Mouse (Mus musculus) cerebellum, adult 9-11 months (tissue): ENCODE results near the gene Cyp3a13.
A peak's percentile ranks its signal among the peaks of the same experiment; 100 is the strongest.
"Not testable (repeated sequence)": the region's sequence is repeated elsewhere in the genome, so short reads cannot be mapped to it uniquely, and the experiment has no call there.

Experiments
- DNase-seq: peaks from one replicate; pipeline ENCODE4 v3.0.0; 2022

Cyp3a13 gene

DNA sequence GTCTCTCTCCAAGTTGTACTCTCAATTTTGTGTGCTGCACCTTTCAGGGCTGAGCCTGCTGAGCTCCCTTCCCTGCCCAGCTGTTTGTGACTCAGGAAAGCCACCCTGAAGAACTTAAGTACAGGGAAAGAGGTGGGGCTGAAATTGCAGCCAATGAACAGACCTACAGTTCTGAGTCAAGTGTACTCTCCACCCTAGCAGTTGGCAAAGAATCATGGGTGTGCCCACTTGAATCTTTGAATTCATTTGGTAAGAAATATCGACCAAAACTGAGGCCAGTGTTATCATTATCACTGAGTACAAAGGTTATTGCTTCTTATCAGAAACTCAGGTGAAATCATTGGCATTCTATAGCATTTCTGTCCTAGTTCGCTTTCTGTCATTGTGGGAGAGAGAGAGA is at the start of gene Cyp3a13:
Cyp3a13 (minus strand) TSS at position 88 of the 400 bp plus-strand sequence.
- no peak for DNase-seq

DNA sequence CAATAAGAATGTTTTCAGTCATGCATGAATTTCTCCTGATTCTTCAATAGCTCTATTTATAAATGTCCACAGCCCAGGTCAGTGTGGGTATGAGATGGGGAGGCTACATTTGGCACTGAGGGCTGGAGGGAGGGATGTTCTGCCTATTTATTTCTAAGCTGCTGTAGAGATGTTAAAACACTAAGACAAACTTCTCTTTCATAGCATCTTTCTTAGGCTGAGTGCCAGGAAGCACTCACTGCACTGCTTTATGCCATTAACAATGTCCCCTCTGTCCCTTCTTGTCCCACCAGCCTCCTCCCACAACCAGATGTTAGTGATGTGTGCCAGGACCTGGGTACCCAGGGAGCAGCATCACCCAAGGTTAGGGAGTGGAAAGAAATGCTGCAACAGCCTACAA is 45.1 kb upstream of the Cyp3a13 start:
- peak; percentile 27 for DNase-seq

DNA sequence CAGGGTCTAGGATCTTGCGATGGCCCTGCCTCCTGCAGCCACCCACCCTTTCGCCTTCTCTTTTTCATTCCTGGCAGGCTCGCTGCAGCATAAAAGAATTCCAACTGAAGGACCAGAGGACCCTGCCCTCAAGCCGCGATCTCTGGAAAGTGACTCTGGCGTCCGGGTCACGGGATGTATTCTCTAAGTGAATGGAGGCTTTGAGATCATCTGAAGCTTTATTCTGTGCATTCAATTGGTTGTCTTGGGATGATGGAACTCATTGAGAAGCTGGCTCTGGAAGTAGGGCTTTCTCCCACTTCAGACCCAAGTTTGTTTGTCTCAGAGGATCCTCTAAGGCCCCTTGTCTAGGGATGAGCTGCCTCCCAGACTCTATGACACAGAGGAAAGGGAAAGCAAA is 41.5 kb upstream of the Cyp3a13 start, which contains the start of gene Gjc3:
Gjc3 (minus strand) TSS at position 154 of the 400 bp plus-strand sequence.
- DNase-seq = peak; percentile 9

DNA sequence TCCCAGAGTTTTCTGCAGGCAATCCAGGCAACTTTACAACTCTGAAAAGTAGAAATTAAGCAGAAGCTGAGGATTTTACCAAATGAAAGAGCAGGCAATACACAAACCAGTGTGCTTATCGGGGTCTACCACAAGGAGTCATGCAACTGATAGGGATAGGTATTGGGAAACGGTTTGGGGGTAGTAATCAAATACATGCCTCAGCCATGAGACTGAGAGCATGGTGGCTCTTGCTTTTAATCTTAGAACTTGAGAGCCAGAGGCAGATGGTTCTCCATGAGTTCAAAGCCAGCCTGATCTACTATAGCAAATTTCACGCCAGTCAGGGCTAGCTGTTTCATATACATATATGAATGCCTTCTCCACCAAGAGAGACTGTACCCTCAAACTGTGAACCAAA is 35.0 kb upstream of the Cyp3a13 start:
- DNase-seq = no peak

DNA sequence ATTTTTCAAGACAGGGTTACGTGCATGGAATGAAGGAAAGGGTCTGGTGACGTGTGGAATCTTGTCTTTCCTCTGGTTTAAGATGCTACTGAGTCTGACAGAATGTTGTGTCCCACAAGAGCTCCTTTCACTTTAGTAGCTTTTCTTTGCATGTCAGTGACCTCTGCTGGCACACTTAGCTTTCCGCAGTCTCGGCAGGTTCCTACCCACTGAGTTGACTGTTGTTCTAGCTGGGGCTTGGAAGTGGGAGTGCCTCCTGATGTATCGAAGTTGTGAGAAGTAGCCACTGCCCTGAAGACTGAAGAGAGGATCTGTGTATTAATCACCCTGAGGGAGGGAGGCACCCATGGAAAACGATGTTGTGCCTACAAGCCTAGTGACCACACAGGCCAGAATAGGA is 29.8 kb upstream of the Cyp3a13 start:
- peak; percentile 12 for DNase-seq

DNA sequence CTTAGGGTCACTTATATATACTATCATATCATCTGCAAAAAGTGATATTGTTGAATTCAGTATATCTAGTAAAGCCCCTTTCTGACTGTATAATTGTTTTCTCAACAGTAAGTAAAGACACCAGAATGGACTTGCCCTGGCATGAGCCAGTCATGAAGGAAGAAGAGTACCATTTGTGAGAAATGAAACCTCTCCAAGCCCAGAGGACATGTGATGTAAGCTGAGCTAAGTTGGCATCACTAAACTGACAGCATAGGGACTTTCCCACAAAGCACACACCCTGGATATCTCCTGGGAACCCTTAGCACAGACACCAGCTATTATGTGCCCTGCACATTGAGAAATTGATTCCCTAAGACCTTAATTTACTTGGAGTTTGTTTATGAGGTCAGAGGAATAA is 25.9 kb upstream of the Cyp3a13 start:
- DNase-seq = no peak

DNA sequence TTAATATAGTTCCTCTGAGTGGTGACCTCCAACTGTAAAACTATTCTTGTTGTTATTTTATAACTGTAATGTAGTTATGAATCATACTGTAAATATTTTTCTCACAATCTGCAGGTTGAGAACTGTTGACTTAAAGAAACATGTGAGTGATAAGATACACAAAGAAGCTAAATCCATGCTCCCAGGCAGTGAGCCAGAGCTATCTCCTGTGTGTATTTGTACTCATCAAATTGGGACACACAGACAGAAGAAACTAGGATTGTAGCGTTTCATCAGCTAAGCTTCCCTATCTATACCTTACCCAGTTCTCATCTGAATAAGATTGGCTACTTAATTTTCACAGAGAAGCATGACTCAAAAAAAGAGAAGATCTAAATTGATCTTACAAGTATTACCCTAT is 21.7 kb upstream of the Cyp3a13 start:
- DNase-seq = no peak

DNA sequence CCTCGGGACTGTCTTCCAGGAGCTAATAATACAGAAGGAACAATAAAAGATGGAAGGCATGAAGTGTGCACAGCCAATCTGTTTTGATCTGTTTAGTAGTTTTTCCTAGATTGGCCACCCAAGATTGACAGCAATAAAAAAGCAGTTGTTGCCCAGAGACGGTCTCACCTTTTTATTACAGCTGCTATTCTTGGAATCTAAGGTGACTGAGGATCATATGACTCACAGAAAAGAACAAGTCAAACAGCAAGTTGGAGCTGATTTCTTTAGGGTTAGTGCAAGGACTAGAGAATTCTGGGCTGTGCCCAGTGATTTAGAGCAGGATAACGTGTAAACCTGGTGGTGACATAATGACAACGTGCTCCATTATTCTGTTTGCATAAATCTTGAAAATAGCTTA is 19.5 kb upstream of the Cyp3a13 start:
- no peak for DNase-seq

DNA sequence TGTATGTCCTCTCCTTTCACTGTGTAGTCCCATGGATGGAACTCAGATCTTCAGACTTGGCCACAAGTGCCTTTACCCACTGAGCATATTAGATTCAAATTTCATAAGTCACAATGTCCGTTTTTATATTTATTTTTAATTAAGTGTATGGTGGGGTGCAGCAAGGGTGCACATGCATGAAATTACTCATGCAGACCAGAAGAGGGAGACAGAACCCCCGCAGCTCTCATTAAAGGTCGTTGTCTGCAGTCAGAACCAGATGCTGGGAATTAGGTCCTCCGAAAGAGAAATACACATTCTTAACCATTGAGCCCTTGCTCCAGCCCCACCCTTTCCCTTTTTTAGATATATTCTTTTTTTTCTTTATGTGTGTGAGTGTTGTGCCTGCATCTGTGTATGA is 15.8 kb upstream of the Cyp3a13 start:
- no peak for DNase-seq

DNA sequence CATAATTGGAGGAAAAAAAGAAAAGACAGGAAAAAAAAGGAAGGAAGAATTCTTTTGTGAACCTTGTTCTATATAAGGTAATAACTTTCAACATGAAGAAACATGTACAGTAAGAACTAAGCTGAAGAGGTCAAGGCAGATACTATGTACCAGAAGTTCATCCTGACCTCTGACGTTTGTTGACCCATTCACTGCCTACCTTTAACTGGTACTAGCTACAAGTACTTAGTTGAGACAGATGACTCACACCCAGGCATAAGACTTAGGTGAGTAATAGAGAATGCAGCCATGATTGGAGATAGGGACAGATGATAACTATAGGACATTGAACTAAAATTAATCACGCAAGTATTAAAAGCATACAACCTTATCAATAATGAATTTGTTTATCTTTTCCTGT is 15.1 kb upstream of the Cyp3a13 start:
- DNase-seq = no peak

DNA sequence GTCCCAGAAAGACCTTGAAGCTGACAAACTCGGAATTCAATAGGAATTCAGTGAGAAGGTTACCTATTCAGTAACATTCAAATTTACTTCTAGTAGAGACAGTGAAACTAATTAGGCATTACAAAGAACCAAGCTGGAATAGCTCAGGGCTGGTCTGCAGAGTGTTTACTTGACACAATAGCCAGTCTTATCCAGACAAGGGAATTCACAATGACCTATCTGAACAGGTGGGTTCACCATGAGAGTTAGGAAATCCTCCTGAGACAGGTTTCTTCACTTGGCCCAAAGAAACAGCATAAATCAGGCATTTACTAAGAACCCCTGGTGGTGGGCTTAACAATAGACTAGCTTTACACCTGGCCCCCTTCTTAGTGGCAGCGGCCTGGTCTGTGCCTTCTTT is 12.5 kb upstream of the Cyp3a13 start:
- DNase-seq = not testable (repeated sequence)

DNA sequence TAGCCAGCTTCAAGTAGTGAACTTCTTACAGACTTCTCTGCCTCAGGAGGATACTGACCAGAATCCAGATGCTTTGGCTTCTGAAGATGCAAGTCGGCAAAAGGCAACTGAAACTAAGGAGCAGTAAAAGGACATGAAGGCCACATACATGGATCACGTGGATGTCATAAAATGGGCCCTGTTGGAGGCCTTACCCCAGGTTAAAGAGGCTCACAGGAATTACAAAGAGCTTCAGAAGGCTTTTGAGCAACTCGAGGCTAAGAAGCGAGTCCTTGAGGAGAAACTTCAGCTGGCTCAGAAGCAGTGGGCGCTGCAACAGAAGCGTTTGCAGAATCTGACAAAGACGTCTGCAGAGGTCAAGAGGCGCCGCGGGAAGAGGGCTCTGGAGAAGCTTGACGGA is 7.0 kb upstream of the Cyp3a13 start:
- no peak for DNase-seq

DNA sequence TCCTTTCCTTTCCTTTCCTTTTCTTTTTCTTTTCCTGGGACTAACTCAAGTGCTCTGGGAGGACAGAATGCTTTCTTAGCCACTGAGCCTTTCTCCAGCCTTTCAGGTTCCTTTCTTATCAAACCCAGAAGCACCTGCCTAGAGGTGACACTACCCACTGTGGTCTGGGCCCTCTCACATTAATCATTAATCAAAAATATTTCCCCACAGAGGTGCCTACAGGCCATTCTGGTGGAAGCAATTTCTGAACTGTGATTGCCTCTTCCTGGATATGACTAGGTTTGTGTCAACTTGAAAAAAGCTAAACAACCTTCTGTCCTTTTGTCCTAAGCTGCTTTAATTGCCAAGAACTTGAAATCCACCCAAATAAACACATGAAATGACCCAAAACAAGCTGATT is 752 bp upstream of the Cyp3a13 start:
- no peak for DNase-seq

DNA sequence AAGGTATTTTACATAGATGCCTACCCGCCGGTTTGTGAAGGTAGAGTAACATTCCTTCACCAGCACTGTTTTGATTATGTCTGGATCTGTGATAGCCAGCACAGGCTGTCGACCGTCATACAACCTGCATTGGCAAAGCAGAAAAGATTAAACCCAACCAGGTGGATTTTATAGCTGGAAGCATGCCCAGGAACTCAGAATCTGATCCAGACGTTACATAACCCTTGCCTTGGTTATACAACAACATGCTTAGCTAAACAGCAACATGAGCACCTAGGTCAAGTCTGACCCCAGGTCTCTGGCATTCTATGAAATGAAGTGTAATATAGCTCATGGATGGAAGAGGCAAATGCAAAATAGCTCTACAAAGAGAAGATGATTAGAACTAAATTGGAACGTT is 5.9 kb downstream of the Cyp3a13 start:
- peak; percentile 77 for DNase-seq

DNA sequence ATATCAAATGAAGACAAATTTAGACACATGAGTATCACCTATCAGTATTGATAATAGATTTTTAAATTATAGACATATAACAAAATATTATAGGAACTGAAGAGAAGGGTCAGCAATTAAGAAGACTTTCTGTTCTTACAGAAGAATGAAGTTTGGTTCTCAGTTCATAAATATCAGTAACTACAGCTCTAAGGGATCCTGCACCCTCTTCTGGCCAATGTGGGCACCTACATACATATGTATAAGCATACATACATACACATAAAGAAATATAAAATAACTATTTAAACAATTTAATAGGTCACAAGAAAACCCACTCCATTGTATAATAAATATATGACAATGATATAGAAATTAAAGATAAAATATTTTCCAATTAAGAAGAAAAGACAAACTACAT is 6.9 kb downstream of the Cyp3a13 start:
- no peak for DNase-seq

DNA sequence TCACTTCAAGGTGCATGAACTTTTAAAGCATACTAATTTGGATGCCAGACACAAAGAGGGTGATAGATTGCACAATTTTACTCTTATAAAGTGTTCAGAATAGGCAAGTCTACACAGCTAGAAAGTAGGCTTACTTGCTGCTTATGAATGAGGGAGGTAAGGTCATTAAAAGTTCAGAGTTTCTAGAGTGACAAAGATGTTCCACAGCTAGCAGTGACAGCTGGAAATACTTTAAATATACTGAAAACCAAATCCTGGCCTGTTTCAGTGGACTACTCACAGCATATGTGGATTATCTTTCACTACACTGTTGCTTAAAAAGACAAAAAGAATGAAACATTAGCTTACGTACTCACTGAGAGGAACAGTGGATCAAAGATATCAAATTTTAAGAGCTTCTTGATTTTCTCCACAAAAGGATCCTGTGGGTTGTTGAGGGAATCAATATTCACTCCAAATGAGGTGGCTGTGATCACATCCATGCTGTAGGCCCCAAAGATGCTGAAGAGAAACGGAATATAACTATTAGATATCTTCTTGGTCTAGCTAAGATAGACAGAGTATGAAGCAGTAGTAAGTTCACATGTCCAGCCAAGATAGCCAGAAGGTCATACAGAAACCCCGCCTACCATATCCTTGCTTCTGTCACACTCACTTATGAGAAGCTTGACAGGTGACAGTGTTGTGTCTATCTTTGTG is 11.7 kb downstream of the Cyp3a13 start:
- DNase-seq = no peak

DNA sequence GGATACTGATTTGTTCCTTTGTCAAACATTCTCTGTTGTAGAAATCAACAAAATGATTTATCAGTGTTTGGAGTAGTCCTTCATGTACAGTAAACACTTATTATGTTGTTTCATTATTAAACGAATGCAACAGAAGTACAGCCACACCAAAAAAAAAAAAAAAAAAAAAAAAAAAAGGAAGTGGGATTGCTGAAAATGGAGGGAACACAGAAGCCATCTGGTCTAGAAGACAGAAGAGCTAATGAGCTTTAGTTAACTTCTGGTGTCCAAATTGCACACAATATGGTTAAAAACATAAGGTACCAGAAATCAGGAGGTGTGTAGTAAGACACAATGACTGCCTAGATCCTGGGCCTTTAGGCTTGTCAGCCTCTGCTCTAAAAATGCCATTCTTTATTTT is 23.6 kb downstream of the Cyp3a13 start:
- DNase-seq = no peak

DNA sequence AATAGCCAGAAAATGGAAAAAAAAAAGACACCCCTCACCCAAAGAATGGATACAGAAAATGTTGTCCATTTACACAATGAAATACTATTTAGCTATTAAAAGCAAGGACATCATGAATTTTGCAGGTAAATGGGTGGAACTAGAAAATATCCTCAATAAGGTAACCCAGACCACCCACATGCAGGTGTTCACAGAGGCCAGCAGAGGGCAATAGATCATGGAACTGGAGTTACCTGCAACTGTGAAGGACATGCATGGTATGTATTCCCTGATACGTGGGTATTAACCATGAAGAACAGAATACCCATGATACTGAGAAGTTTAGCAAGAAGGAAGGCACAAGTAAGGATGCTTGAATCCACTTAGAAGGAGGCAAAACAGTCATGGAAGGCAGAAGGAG is 28.5 kb downstream of the Cyp3a13 start:
- DNase-seq = no peak

DNA sequence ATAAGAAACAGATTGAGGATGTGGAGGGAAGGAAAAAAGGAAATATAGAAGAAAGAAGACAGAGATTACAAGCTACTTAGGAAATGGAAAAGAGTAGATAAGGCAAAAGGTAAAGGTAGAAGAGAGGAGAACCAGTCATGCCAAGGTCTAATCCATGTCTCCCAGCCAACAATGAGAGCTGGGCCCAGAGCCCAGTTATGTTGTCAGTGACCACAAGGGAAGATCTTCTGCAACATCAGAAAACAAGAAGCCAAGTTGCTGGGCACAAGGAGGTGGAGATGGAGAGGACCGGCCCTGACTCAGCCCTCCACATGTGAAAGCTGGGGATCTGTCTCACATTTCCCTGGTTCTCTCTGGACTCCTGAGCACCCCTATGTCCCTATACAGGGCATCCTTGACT is 33.8 kb downstream of the Cyp3a13 start:
- no peak for DNase-seq

DNA sequence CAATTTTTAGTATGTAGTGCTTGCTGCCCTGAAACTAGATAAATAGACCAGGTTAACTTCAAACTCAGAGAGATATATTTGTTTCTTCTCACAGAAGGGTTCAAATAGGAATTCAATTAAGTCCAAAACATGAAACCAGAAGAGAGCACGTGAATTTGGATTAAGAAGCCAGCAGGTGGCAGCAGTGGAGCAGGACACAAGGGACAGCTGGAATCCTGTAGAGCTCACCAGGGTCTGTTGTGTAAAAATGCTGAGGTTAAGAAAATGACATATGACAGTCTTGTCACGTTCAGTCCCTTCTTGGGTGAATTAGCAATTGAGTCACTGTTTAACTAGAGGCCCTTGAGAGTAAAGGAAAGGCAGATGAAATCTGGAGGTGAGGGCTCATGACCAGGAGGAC is 35.5 kb downstream of the Cyp3a13 start:
- DNase-seq = peak; percentile 29

DNA sequence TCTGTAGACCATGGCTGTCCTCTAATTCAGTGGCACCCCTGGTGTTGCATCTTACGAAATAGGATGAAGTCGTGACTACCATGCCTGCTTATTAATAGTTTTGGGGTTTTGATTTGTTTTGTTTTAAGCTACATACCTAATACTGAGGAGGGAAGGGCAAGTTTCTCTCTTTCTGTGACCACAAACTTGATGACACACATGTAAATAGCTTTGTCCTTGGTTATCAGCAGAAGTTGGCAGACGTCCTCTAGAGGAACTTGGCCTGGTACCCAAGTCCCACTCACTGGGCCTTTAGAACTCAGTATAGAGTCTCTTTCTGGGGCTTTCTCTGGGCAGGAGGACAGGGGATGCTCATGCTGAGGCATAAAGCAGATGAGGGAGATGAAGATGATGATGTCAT is 38.1 kb downstream of the Cyp3a13 start:
- DNase-seq = no peak

DNA sequence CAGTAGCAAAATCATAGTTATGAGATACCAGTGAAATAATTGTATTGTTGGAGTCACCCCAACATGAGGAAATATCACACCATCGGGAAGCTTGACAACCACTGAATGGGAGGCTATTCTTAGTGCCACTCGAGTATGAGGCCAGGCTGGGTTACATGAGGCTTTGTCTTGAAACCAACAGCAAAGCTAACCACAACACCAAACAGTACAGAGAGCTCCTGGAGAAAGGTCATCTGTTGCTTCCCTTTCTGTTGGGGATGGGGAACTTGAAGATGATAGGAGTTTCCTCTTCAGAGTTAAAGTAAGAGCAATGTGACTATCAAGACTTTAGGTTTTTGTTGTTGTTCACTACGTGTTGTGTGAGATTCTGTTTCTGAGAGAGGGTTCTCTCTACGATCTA is 38.5 kb downstream of the Cyp3a13 start:
- no peak for DNase-seq

DNA sequence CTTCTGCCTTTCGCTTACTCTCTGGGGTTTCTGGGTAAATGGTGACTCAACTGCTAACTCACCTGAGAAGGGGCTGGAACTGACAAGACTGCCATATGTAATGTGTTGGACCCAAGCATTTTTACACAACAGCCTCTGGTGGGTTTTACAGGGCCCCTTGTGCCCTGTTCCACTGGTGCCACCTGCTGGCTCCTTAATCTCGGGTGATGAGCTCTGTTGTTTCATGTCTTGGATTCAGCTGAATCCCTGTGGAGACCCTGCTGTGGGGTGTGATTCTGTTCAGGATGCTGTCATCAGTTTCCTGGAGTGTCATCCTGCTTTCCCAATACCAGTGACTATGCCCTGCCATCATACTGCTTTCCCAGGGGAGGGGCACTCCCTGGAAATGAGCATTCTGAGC is 43.6 kb downstream of the Cyp3a13 start:
- DNase-seq = no peak

DNA sequence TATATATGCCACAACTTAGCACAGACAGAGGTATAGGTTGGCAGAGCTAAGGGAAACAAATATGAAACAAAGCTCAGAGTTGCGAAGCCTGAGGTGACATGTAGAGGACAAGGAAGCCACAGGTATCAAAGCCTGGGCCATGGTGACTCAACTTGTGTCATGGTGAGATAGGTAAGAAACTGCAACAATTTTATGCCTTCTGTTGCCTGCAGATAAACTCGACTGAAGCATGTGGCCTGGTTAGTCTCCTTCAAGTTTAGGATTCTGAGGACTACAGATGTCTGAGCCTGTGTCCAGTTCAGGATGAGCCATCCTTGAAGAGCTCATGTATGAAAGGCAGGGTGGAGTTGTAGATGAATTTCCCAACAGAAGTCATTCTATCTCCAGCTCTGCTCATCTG is 46.4 kb downstream of the Cyp3a13 start:
- DNase-seq = no peak

DNA sequence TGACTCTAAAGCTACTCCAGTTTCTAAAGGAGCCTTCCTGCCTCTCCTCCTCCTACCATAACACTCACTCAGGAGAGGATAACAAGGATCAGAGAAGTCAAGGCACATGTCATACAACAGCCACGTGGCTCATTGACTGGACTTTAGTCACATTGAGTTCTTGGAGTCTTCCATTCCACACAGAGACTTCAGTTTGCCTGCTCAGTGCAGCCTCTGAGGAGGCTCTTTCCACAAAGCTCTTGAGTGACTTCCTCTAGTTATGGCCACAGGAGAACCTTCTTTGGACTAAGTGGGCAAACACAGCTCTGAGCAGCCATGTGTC is 49.1 kb downstream of the Cyp3a13 start:
- not testable (repeated sequence) for DNase-seq
